Mouse (Mus musculus): ENCODE results near the gene Zfp60. TPM values are rescaled to one million over a fixed set of nuclear protein-coding genes. Genes with fewer than 3 reads are reported as not detected.
"Not testable (repeated sequence)": the region's sequence is repeated elsewhere in the genome, so short reads cannot be mapped to it uniquely, and the experiment has no call there.

Gene Zfp60
- total RNA-seq, 2 experiments from 2014 or later: 36.6 to 37.3 TPM

DNA sequence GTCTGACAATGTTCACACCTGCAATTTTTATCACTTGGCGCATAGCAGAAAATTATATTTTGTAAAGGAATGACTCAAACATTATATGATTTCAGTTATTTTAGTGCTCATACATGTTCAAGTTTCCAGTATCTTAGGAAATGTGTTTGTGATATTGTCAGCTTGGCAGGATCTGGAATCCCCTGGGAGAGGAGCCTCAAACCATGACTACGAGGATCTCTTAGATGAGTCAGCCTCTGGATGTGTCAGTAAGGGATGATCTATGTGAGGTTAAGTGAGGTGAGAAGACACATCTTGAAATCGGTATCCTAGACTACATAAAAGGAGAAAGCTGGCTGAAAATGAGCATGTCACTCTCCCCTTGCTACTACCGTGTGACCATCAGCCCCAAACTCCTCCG, 58.1 kb downstream of the Zfp60 start:
- no peak for DNase-seq (ENCODE audit: low spot score in 2 of 2)

GRCm38 (mm10) chr7:27793865-27794264, 62.7 kb downstream of the Zfp60 start:
- not testable (repeated sequence) for DNase-seq (ENCODE audit: low spot score in 2 of 2)

DNA sequence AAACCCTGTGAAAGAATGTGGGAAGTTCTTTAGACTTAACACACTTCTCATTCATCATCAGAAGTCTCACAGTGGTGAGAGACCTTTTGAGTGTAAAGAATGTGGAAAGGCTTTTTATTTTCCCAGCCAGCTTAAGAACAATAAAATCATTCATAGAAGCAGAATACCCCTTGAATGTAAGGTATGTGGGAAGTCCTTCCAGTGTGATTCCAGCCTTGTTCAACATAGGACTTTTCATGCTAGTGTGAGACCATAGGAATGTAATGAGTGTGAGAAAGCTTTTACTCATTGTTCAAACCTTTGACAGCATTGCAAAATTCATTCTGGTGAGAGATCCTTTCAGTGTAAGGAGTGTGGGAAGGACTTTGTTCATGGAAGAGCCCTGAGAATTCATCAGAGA, 63.4 kb downstream of the Zfp60 start:
- DNase-seq (ENCODE audit: low spot score in 2 of 2): no peak

GRCm38 (mm10) chr7:27797906-27798811, 67.0 kb downstream of the Zfp60 start:
- no peak for DNase-seq (ENCODE audit: low spot score in 2 of 2)

GRCm38 (mm10) chr7:27801137-27801536, 69.9 kb downstream of the Zfp60 start:
- no peak for DNase-seq (ENCODE audit: low spot score in 2 of 2)

DNA sequence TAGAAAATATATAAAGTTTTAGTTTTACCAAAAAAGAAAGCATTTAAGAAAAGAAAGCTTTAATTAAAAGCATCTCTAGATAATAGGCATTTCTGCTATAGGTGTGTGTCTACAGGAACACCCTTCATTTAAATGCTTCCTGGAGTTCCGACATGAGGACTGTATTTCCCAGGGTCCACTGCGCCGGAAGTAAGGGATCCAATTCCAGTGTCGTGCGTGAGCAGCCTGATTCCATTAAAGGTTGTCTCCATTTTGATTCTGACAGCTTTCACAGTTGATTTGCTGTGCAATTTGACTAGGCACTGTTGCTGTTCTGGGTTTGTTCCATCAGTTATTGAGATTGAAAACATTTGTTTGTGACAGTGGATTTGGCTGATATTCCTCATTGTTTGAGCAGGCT, 71.8 kb downstream of the Zfp60 start:
- DNase-seq (ENCODE audit: low spot score in 2 of 2): no peak

Other genes with a start within 250 kb of the Zfp60 start
- gene Sertad1, start 244.5 kb upstream of the Zfp60 start, total RNA-seq (2021): 1 to 10 TPM; 4.5 TPM
- 1 to 10 TPM; 1.1 to 1.5 TPM for gene Prx, start 232.1 kb upstream of the Zfp60 start, total RNA-seq (2021)
- under 1 TPM; 0.11 to 0.23 TPM for gene Hipk4, start 208.1 kb upstream of the Zfp60 start, total RNA-seq (2021)
- gene Pld3, start 178.2 kb upstream of the Zfp60 start, total RNA-seq (2021): 100 to 1,000 TPM; 468 to 470 TPM
- gene 2310022A10Rik, start 178.2 kb upstream of the Zfp60 start, total RNA-seq (2021): 10 to 100 TPM; 21.4 to 26.2 TPM
- 10 to 100 TPM; 92.7 to 94.8 TPM for gene Akt2, start 139.8 kb upstream of the Zfp60 start, total RNA-seq (2021)
- gene Ttc9b, start 77.5 kb upstream of the Zfp60 start, total RNA-seq (2021): 100 to 1,000 TPM; 106 to 114 TPM
- 100 to 1,000 TPM; 186 to 195 TPM for gene Map3k10, start 56.8 kb upstream of the Zfp60 start, total RNA-seq (2021)
- gene Zfp607b, start 42.0 kb upstream of the Zfp60 start, total RNA-seq (2021): 1 to 10 TPM; 9.2 to 9.7 TPM
- gene Zfp626, start 75.8 kb downstream of the Zfp60 start, total RNA-seq (2021): 1 to 10 TPM; 6.2 to 7.6 TPM
- 1 to 10 TPM; 4.4 to 4.5 TPM for gene Zfp59, start 107.2 kb downstream of the Zfp60 start, total RNA-seq (2021)
- 1 to 10 TPM; 2.4 to 4.0 TPM for gene Zfp607a, start 126.1 kb downstream of the Zfp60 start, total RNA-seq (2021)
- 10 to 100 TPM; 12.3 to 18.2 TPM for gene Zfp974, start 198.1 kb downstream of the Zfp60 start, total RNA-seq (2021)
- gene Zfp780b, start 247.8 kb downstream of the Zfp60 start, total RNA-seq (2021): 10 to 100 TPM; 23.3 to 23.5 TPM